Mouse (Mus musculus) bone marrow, adult 2 months (tissue): ENCODE results near the gene Cggbp1.

Source experiments
- CTCF ChIP-seq: fragments of 200-500 bp; IDR thresholded peaks from 2 replicates; pipeline ENCODE4 v1.5.1; 2011; ENCODE audit warnings: low read length, control low read depth; ENCODE audit not compliant: control insufficient read depth, insufficient read depth
- POLR2A ChIP-seq: fragments of 200-500 bp; IDR thresholded peaks from 2 replicates; pipeline ENCODE4 v1.6.1; 2011; ENCODE audit warnings: low read depth, mild to moderate bottlenecking, control low read depth, low read length, borderline replicate concordance; ENCODE audit not compliant: control insufficient read depth

DNA sequence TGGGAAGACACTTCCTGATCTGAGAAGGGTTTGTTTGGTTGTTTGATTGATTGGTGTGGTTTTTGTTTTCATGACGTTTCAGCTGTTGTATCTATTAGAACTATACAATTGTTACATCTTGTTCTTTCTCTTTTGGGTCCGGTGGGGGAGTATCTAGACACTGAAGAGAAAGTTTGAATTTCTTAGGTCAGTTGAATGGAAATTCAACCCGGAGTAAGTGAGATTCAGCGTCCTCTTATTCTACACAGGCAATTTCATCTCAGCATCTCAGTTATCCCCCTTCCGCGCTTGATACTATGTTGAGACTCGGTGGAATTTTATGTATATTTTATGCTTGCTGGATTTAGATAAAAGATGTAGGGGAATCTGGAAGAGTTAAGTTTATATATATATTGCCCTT, 21.0 kb downstream of the Cggbp1 start:
- TF ChIP-seq POLR2A (no peak), CTCF (no peak)
